Mouse (Mus musculus): ENCODE measurements around the gene Fchsd2. TPM values are rescaled to one million over a fixed set of nuclear protein-coding genes. Genes with fewer than 3 reads are reported as not detected.
"Not testable (repeated sequence)": the region's sequence is repeated elsewhere in the genome, so short reads cannot be mapped to it uniquely, and the experiment has no call there.

Fchsd2 gene
- polyA plus RNA-seq, 1 experiment, result 24.9 TPM

DNA sequence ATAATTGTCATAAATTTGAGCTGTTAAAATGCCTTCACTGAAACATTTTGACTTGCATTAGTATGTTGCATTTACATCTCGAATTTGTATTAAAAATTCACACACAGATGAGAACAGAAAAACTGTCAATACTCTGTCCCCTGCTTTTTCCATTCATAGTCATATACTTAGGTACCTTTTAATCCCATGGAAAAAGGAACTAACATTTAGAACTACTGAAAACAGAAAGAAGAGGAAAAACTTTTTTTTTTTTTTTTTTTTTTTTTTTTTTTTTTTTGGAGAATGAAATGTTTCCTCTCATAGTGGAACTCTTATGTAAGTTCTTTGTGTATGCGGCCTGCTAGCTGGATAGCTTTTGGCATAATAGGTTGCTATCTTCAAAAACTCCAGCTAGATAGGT is 51.6 kb downstream of the Fchsd2 start:
- Histone ChIP-seq H3K36me3 (ENCODE audit: control insufficient read depth, insufficient read depth, low read length, poor library complexity, severe bottlenecking) (no peaks in the 10 kb centered on the region), H3K9me3 (replicated peaks; ENCODE audit: control insufficient read depth, insufficient read depth, low read length, poor library complexity, severe bottlenecking) (no peaks in the 10 kb centered on the region), H3K9ac (ENCODE audit: low read depth, poor library complexity, severe bottlenecking) (no peak overlapping the region), H3K4me3 (ENCODE audit: low read depth, low read length) (no peak overlapping the region), H3K27ac (ENCODE audit: insufficient read depth, low read length) (no peak overlapping the region), H3K27me3 (ENCODE audit: control insufficient read depth, insufficient read depth, low read length, poor library complexity, severe bottlenecking) (no peaks in the 10 kb centered on the region), H3K4me1 (ENCODE audit: control insufficient read depth, insufficient read depth, low read length) (no peaks in the 10 kb centered on the region)
- no peak for TF ChIP-seq EP300 (IDR thresholded peaks at IDR 0.05; ENCODE audit: insufficient read depth, low read depth, low read length)

DNA sequence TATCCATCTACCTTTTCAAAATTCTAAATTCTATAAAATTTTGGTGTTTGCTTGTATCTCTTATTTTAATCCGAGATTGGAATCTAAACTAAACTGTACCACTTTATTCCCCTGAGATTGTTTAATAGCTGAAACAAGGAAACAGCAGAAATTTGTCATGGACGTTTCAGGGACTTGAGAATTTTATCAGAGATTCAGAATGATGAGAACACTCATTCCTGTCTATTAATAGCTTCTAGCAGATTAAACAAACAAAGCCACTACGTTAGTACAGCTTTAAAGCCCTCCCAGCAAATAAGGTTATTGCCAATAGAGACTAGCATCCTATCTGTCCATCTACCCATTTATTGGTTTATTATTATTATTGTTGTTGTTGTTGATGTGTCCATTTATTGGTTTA is 56.4 kb downstream of the Fchsd2 start:
- Histone ChIP-seq H3K4me1 (ENCODE audit: control insufficient read depth, insufficient read depth, low read length) (no peaks in the 10 kb centered on the region), H3K9ac (ENCODE audit: low read depth, poor library complexity, severe bottlenecking) (no peak overlapping the region), H3K9me3 (replicated peaks; ENCODE audit: control insufficient read depth, insufficient read depth, low read length, poor library complexity, severe bottlenecking) (no peaks in the 10 kb centered on the region), H3K36me3 (ENCODE audit: control insufficient read depth, insufficient read depth, low read length, poor library complexity, severe bottlenecking) (no peaks in the 10 kb centered on the region), H3K4me3 (ENCODE audit: low read depth, low read length) (no peak overlapping the region), H3K27ac (ENCODE audit: insufficient read depth, low read length) (no peak overlapping the region), H3K27me3 (ENCODE audit: control insufficient read depth, insufficient read depth, low read length, poor library complexity, severe bottlenecking) (no peaks in the 10 kb centered on the region)
- TF ChIP-seq POLR2A (IDR thresholded peaks at IDR 0.05; ENCODE audit: insufficient read depth, low read length), result no peak
- no peak for TF ChIP-seq CTCF (IDR thresholded peaks at IDR 0.05; ENCODE audit: low read depth, low read length)
- no peak for TF ChIP-seq EP300 (IDR thresholded peaks at IDR 0.05; ENCODE audit: insufficient read depth, low read depth, low read length)

DNA sequence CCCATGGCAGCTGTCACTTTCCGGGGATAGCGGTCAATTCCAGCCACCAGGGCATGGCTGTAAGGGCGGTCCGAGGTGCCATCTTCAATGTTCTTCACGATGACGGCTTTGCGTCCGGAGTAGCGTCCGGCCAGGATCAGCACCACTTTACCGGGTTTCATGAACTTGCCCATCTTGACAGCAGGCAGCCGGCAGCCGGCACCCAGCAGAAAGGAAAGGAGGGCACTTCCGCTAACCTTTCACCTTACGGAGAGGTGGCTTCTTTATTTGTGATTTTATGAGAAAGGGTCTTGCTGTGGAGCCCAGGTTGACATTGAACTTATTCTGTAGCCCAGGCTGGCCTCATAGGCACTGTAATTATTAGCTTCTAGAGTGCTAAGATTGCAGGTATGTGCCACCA is 62.2 kb downstream of the Fchsd2 start:
- H3K27me3 ChIP-seq (ENCODE audit: control insufficient read depth, insufficient read depth, low read length, poor library complexity, severe bottlenecking); H3K9ac ChIP-seq (ENCODE audit: low read depth, poor library complexity, severe bottlenecking); H3K4me3 ChIP-seq (ENCODE audit: low read depth, low read length); H3K27ac ChIP-seq (ENCODE audit: insufficient read depth, low read length); H3K4me1 ChIP-seq (ENCODE audit: control insufficient read depth, insufficient read depth, low read length); H3K36me3 ChIP-seq (ENCODE audit: control insufficient read depth, insufficient read depth, low read length, poor library complexity, severe bottlenecking); H3K9me3 ChIP-seq (replicated peaks; ENCODE audit: control insufficient read depth, insufficient read depth, low read length, poor library complexity, severe bottlenecking): not testable (repeated sequence)

DNA sequence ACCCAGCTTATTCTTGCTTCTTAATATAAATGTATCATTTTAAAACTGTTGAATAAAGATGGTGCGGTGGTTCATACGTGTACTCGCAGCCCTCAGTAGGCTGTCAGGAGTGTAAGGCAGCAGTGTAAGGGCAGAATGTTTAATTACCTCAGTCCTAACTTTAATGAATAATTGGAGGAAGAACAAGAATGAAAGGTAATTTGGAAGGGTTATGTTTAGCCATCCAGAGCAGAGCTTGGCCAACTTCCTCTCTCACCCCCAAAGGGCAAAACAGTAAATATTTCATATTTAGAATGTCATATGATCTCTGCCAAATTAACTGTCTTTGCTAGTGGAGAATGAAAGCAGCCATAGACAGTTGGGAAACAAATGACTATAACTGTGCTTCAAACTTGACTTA is 62.6 kb downstream of the Fchsd2 start:
- H3K27ac ChIP-seq (ENCODE audit: insufficient read depth, low read length), result no peak overlapping the region
- H3K4me1 ChIP-seq (ENCODE audit: control insufficient read depth, insufficient read depth, low read length), result no peaks in the 10 kb centered on the region
- no peaks in the 10 kb centered on the region for H3K27me3 ChIP-seq (ENCODE audit: control insufficient read depth, insufficient read depth, low read length, poor library complexity, severe bottlenecking)
- H3K9ac ChIP-seq (ENCODE audit: low read depth, poor library complexity, severe bottlenecking), result no peak overlapping the region
- no peak overlapping the region for H3K4me3 ChIP-seq (ENCODE audit: low read depth, low read length)
- no peaks in the 10 kb centered on the region for H3K9me3 ChIP-seq (replicated peaks; ENCODE audit: control insufficient read depth, insufficient read depth, low read length, poor library complexity, severe bottlenecking)
- TF ChIP-seq EP300 (IDR thresholded peaks at IDR 0.05; ENCODE audit: insufficient read depth, low read depth, low read length), result no peak
- TF ChIP-seq CTCF (IDR thresholded peaks at IDR 0.05; ENCODE audit: low read depth, low read length), result no peak
- TF ChIP-seq POLR2A (IDR thresholded peaks at IDR 0.05; ENCODE audit: insufficient read depth, low read length), result no peak
- no peaks in the 10 kb centered on the region for H3K36me3 ChIP-seq (ENCODE audit: control insufficient read depth, insufficient read depth, low read length, poor library complexity, severe bottlenecking)

DNA sequence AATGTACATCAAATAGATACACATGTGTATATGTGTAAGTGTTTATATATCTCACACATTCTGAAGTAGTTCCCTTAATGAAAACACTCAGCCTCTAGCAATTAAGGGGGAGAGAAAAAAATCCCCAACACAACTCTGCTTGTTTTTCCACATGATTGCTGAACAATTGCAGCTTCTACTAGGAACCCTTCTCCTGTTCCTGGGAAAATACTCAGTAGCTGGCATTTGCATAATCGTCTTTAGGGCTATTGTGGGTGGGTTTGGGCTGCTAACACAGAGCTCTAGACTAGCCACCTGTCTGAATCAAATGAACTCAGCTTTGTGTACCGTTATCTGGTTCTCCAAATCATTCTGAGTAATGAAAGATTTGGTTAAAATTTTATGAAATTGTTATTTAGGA is 67.6 kb downstream of the Fchsd2 start:
- Histone ChIP-seq H3K4me1 (ENCODE audit: control insufficient read depth, insufficient read depth, low read length) (no peaks in the 10 kb centered on the region), H3K27me3 (ENCODE audit: control insufficient read depth, insufficient read depth, low read length, poor library complexity, severe bottlenecking) (no peaks in the 10 kb centered on the region), H3K27ac (ENCODE audit: insufficient read depth, low read length) (no peak overlapping the region), H3K9ac (ENCODE audit: low read depth, poor library complexity, severe bottlenecking) (no peak overlapping the region), H3K36me3 (ENCODE audit: control insufficient read depth, insufficient read depth, low read length, poor library complexity, severe bottlenecking) (no peaks in the 10 kb centered on the region), H3K9me3 (replicated peaks; ENCODE audit: control insufficient read depth, insufficient read depth, low read length, poor library complexity, severe bottlenecking) (no peaks in the 10 kb centered on the region), H3K4me3 (ENCODE audit: low read depth, low read length) (no peak overlapping the region)
- no peak for TF ChIP-seq CTCF (IDR thresholded peaks at IDR 0.05; ENCODE audit: low read depth, low read length)
- TF ChIP-seq EP300 (IDR thresholded peaks at IDR 0.05; ENCODE audit: insufficient read depth, low read depth, low read length), result no peak
- TF ChIP-seq POLR2A (IDR thresholded peaks at IDR 0.05; ENCODE audit: insufficient read depth, low read length), result no peak

DNA sequence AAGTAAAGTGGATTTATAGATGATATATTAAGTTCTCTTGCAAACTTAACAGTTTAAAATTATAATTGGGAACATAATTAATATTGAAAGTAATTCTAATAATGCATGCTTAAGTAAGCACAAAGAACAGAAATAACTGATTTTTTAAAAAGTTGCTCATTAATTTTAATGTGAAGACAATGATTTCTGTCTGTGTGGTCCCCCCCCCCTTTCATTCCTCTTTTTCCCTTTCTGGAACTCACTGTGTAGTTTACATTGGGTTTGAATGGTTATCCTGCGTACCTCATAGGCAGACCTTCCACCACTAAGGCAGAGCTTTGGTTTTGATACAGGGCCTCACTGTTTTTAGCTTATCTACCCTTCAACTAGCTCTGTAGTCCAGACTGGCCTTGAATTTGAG is 70.1 kb downstream of the Fchsd2 start:
- Histone ChIP-seq H3K9ac (ENCODE audit: low read depth, poor library complexity, severe bottlenecking) (no peak overlapping the region), H3K9me3 (replicated peaks; ENCODE audit: control insufficient read depth, insufficient read depth, low read length, poor library complexity, severe bottlenecking) (no peaks in the 10 kb centered on the region), H3K36me3 (ENCODE audit: control insufficient read depth, insufficient read depth, low read length, poor library complexity, severe bottlenecking) (no peaks in the 10 kb centered on the region), H3K4me3 (ENCODE audit: low read depth, low read length) (no peak overlapping the region), H3K27me3 (ENCODE audit: control insufficient read depth, insufficient read depth, low read length, poor library complexity, severe bottlenecking) (no peaks in the 10 kb centered on the region), H3K27ac (ENCODE audit: insufficient read depth, low read length) (no peak overlapping the region), H3K4me1 (ENCODE audit: control insufficient read depth, insufficient read depth, low read length) (no peaks in the 10 kb centered on the region)
- no peak for TF ChIP-seq EP300 (IDR thresholded peaks at IDR 0.05; ENCODE audit: insufficient read depth, low read depth, low read length)

DNA sequence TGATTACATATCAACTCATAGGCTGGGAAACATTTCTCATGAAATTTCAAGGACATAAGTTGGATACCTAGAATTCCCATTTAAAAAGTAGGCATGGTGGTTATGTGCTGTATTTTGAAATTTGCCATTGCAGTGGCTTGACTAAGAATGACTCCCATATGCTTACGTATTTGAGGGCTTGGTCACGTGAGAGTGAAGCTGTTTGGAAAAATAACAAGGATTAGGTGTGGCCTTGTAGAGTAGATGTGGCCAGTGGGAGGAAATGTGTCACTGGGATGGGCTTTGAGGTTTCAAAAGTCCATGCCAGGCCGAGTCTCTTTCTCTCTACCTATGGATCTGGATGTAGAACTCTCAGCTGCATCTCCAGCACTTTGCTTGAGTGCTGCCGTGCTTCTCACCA is 71.2 kb downstream of the Fchsd2 start:
- H3K36me3 ChIP-seq (ENCODE audit: control insufficient read depth, insufficient read depth, low read length, poor library complexity, severe bottlenecking), result no peaks in the 10 kb centered on the region
- H3K27ac ChIP-seq (ENCODE audit: insufficient read depth, low read length), result no peak overlapping the region
- H3K27me3 ChIP-seq (ENCODE audit: control insufficient read depth, insufficient read depth, low read length, poor library complexity, severe bottlenecking), result no peaks in the 10 kb centered on the region
- no peak overlapping the region for H3K9ac ChIP-seq (ENCODE audit: low read depth, poor library complexity, severe bottlenecking)
- no peaks in the 10 kb centered on the region for H3K9me3 ChIP-seq (replicated peaks; ENCODE audit: control insufficient read depth, insufficient read depth, low read length, poor library complexity, severe bottlenecking)
- no peaks in the 10 kb centered on the region for H3K4me1 ChIP-seq (ENCODE audit: control insufficient read depth, insufficient read depth, low read length)
- TF ChIP-seq CTCF (IDR thresholded peaks at IDR 0.05; ENCODE audit: low read depth, low read length), result no peak
- TF ChIP-seq POLR2A (IDR thresholded peaks at IDR 0.05; ENCODE audit: insufficient read depth, low read length), result no peak
- no peak for TF ChIP-seq EP300 (IDR thresholded peaks at IDR 0.05; ENCODE audit: insufficient read depth, low read depth, low read length)
- H3K4me3 ChIP-seq (ENCODE audit: low read depth, low read length), result no peak overlapping the region
